Mouse (Mus musculus): ENCODE data around the gene Gm45234.

- TF ChIP-seq CTCF (IDR thresholded peaks at IDR 0.05; ENCODE audit: control insufficient read depth, insufficient read depth, low read length): no peak
- TF ChIP-seq POLR2A (IDR thresholded peaks at IDR 0.05; ENCODE audit: borderline replicate concordance, control insufficient read depth, low read depth, low read length): no peak
Observed at GRCm38 (mm10) chr6:124767536-124767919, 11.7 kb upstream of the Gm45234 start.

Data from bone marrow, adult 2 months (tissue).